Mouse (Mus musculus): ENCODE data around the gene March10. TPM values are rescaled to one million over a fixed set of nuclear protein-coding genes. Genes with fewer than 3 reads are reported as not detected.

March10 gene
- total RNA-seq, 2 experiments from 2014 or later: not detected

- no peak for ATAC-seq (replicated peaks; ENCODE audit: low FRiP score, poor library complexity, severe bottlenecking)
These were observed 11.3 kb upstream of the March10 start for GRCm38 (mm10) chr11:105467816-105468215.

DNA sequence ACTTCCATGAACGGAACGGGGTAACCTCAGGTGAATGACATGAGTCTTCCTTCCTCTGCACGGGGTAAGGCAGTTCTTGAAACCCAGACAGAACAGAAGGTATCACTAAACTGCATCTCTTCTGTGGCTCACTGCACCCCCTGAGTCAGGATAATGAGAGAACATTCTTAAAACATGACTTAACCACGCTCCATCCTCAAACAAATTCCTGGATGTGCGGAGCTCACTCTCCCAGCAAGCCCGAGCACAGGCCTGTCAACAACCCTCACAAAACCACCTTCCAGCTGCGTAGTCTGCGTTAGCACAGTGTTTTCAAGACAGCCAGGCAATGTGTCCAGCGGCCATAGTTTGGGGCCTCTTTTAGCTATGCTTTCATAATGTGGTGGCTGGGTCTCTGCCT is 10.7 kb upstream of the March10 start:
- ATAC-seq (replicated peaks; ENCODE audit: low FRiP score, poor library complexity, severe bottlenecking): no peak

GRCm38 (mm10) chr11:105466756-105467155 is 10.2 kb upstream of the March10 start:
- no peak for ATAC-seq (replicated peaks; ENCODE audit: low FRiP score, poor library complexity, severe bottlenecking)

DNA sequence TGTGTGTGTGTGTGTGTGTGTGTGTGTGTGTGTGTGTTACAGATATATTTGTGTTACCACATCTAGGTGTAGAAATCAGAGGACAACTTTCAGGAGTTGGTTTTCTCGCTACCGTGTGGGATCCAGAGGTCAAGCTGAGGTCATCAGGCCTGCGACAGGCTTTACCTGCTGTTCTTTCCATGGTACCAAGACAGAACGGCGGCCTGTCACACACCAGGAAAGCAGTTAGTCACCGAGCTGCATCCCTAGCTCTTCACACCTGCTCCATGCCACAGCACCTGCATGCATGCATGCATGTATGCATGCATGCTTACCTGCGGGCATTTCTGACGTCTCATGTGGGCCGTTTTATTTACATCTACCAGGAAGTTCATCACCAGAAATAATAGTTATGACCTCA is 9.0 kb upstream of the March10 start:
- ATAC-seq (replicated peaks; ENCODE audit: low FRiP score, poor library complexity, severe bottlenecking): no peak

DNA sequence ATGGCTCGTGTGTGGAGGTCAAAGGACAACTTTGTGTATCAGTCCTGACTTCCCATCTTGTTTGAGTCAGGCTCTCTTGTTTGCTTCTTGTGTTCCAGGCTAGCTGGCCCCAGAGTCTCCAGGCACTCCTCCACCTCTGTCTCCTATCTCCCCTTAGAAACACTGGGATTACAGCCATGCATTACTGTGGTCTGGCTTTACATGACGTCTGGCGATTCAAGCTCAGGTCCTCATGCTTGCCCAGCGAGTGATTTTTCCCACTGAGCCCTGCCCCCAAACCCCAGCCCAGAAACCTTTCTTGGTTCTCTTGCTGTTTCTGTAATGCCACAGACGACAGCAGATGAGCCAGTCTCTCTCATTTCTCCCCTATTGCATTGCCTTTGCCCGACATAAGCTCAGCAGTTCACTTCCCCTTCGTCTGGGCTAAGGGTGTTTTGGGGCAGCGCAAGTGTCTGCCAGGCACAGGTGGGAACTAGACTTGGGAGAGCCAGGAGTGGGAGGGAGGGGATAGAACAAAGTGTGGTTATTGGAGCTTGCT is 8.0 kb upstream of the March10 start:
- ATAC-seq (replicated peaks; ENCODE audit: low FRiP score, poor library complexity, severe bottlenecking): no peak

DNA sequence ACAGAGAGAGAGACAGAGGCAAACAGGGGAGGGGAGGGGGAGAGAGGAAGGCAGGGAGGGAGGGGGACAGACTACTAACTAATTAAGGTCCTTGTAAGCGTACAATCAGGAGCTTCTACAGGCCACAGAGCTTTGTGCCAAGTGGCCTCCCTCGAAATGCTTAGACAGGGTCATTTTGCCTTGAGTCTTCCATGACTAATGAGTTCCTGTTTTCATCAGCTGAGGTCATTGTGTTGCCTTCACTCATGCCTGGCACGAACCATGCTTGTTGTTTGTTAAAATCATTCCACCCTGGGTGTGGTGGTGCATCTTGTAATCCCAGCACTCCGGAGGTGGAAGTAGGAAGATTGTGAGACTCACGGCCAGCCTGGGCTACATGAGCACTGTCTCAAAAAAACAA is 3.4 kb upstream of the March10 start:
- ATAC-seq (replicated peaks; ENCODE audit: low FRiP score, poor library complexity, severe bottlenecking): no peak

GRCm38 (mm10) chr11:105457041-105457440 is 506 bp upstream of the March10 start:
- ATAC-seq (replicated peaks; ENCODE audit: low FRiP score, poor library complexity, severe bottlenecking): no peak

DNA sequence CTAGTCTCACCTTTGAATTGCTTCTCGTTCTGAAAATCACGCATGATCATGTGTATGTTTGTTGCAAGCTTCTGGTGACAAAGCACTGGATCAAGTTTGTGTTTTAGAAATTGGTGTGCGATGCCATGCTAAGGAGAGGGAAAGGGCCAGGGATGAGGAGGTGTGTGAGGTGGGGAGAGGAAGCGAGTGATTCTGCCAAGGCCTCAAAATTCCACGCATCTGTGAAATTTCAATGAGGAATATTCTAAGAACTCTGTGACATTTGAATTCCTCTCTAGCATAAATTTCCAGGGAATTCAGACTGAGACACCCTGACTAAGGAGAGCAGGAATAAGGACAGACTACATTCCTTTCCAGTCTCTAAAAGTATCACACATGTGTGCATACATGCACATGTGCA is 1.4 kb downstream of the March10 start:
- ATAC-seq (replicated peaks; ENCODE audit: low FRiP score, poor library complexity, severe bottlenecking): no peak

GRCm38 (mm10) chr11:105453084-105453483 is 3.5 kb downstream of the March10 start:
- ATAC-seq (replicated peaks; ENCODE audit: low FRiP score, poor library complexity, severe bottlenecking): no peak

DNA sequence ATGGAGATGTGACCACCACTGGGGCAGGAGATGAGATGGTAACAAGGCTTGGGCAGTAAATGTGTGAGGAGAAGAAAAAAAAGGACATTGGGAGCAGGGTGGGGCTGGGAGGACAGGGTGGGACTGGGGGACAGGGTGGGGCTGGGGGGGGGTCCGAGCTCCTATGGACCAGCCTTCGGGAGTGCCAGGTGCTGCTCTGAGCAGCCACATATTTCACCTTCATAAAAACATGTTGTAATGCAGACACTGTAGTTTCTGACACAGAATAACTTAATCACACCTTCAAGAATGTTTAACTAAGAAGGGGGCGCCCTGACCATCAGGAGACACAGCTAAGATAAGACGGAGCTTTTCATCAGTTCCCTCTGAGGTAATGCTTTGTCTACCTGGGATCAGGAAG is 4.0 kb downstream of the March10 start:
- no peak for ATAC-seq (replicated peaks; ENCODE audit: low FRiP score, poor library complexity, severe bottlenecking)

- ATAC-seq (replicated peaks; ENCODE audit: low FRiP score, poor library complexity, severe bottlenecking): no peak
These were observed 4.9 kb downstream of the March10 start for GRCm38 (mm10) chr11:105451553-105452135.

DNA sequence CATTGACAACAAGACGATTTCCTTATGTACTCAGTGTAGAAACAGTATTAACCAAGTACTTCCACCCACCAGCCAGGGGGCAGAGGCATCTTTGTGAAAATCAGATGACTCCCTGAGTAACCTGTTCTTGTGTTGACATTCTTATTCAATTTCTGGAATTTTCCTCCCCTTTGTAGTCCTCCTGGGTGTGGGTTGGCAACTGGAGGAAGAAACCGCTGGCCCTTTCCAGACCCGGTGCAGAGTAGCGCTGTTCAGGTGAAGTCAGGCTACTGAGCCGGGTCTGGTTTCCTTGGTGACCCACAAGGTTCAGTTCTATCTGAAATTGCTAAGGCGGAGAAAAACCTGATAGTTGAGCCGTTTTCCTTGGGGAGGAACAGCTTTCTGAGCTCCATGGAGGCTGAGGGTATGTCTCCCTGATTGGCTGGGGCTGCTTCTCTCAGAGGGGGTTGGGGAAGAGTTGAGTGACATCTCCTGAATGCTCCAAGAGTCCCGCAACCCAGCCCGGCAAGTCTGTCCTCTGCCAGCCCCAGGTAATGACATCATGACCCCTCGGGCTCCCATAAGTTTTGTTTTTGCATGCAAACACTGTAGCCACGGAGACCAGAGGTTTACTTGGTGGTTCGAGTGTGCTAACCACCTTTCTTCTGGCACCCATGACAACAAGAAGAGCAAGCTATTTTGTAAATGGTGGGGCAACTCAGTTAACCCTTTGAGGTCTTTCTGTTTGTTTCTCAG is 6.8 kb downstream of the March10 start:
- no peak for ATAC-seq (replicated peaks; ENCODE audit: low FRiP score, poor library complexity, severe bottlenecking)

DNA sequence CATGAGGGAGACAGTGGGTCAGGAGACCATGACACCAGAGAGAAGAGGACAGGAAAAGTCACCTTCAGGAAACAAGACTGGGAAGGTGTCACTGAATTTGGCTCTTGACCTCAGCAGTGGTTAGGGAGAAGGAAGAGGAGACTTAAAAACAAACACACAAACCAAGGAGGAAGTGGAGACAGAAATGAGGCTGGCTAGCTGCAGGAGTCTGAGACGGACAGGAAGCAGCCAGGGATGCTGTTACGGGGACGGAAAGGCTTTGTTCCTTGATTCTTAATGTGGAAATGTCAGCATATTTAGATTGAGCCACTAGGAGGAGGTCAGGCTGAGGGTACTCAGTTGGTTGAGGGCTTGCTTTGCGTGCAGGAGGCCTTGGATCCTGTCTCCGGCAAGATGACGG is 8.9 kb downstream of the March10 start:
- no peak for ATAC-seq (replicated peaks; ENCODE audit: low FRiP score, poor library complexity, severe bottlenecking)

- ATAC-seq (replicated peaks; ENCODE audit: low FRiP score, poor library complexity, severe bottlenecking): no peak
These were observed 10.3 kb downstream of the March10 start for GRCm38 (mm10) chr11:105446221-105446620.

GRCm38 (mm10) chr11:105445741-105446140 is 10.8 kb downstream of the March10 start:
- ATAC-seq (replicated peaks; ENCODE audit: low FRiP score, poor library complexity, severe bottlenecking): no peak

DNA sequence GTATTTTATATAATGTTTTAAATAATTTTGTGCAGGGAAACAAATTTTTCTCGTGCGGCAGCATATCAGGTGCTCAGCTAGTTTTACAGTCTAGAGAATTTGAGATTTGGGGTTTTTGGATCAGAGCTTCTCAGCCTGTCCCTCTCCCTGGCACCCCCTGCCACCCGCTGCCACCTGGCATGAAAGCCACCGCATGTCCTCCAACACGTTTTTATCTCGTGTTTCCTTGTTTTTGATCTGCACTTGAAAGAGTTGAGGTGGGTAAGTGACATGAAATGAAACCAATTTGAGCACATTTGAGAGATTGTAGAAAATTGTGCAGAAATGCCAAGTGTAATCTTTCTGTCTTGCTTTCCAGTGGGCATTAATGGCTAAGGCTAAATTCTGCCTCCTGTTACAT is 11.6 kb downstream of the March10 start:
- ATAC-seq (replicated peaks; ENCODE audit: low FRiP score, poor library complexity, severe bottlenecking): no peak

DNA sequence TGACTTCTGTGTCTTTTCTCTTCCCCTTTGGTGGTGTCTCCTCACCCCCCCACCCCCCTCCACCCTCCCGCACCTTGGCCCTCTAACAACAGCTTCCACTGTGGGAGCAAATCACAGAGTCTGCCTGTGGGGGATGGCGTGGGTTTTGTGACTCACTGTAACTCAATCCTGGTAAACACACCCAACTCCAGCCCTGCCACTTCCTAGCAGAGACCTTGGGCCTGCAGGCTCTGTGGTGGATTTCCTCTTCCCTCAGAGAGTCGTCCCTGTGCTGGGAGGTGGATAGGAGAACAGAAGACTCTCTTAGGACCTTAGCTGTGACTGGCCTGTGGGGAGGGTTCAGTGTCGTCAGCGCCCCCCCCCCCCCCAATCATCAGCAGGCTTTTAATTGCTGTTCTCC is 13.0 kb downstream of the March10 start:
- ATAC-seq (replicated peaks; ENCODE audit: low FRiP score, poor library complexity, severe bottlenecking): no peak

GRCm38 (mm10) chr11:105439796-105440195 is 16.7 kb downstream of the March10 start:
- no peak for ATAC-seq (replicated peaks; ENCODE audit: low FRiP score, poor library complexity, severe bottlenecking)

GRCm38 (mm10) chr11:105438907-105439306 is 17.6 kb downstream of the March10 start:
- ATAC-seq (replicated peaks; ENCODE audit: low FRiP score, poor library complexity, severe bottlenecking): no peak

DNA sequence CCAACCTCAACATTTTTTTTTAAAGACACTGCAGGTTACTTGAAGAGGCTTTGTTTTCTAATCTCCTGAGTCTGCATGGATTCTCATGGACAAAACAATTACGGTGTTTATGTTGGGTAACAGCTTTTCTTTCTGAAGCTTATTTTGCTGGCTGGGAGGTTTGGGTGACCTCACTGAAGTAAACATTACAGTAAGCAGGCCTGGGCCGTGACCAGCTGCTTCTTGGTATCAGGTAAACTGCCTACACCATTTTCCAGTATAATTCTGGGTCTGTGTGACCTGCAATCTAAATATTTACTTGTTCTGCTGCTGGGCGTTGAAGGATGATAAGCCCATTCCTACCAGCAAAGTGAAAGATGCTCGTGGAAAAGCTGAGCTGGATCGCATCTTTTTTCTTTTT is 30.1 kb downstream of the March10 start:
- ATAC-seq (replicated peaks; ENCODE audit: low FRiP score, poor library complexity, severe bottlenecking): no peak

- no peak for ATAC-seq (replicated peaks; ENCODE audit: low FRiP score, poor library complexity, severe bottlenecking)
These were observed 31.9 kb downstream of the March10 start for GRCm38 (mm10) chr11:105424643-105425042.
